Mouse (Mus musculus) CH12.LX (cell line): ENCODE measurements around the gene A830018L16Rik. TPM values are rescaled to one million over a fixed set of nuclear protein-coding genes. Genes with fewer than 3 reads are reported as not detected.

Experiments used
- DNase-seq: peaks from one replicate; pipeline ENCODE4 v3.0.0-alpha.2; 2013; ENCODE audit errors: extremely low read depth
- H3K27ac ChIP-seq: 2 replicates; pipeline ENCODE4 v1.5.1; 2012; ENCODE audit warnings: low read depth, mild to moderate bottlenecking, control low read depth, moderate library complexity; ENCODE audit not compliant: insufficient read depth
- H3K27me3 ChIP-seq: replicated peaks from 2 replicates; pipeline ENCODE3; 2012; ENCODE audit warnings: inconsistent platforms
- H3K36me3 ChIP-seq, 2 experiments: replicated peaks in 1 of 2; 2 replicates each; pipeline versions ENCODE3 to v1.6.1; 2012; ENCODE audit warnings: inconsistent platforms in 1 of 2, low read length in 1 of 2, mild to moderate bottlenecking in 1 of 2, mixed read lengths in 1 of 2, moderate library complexity in 1 of 2; ENCODE audit not compliant: control insufficient read depth in 1 of 2, insufficient read depth in 1 of 2
- H3K4me1 ChIP-seq, 2 experiments: 2 replicates each; pipeline ENCODE4 v1.6.1; 2012; ENCODE audit warnings: inconsistent platforms in 1 of 2, moderate library complexity in 1 of 2; ENCODE audit not compliant: insufficient read depth in 2 of 2, control insufficient read depth in 1 of 2
- H3K4me2 ChIP-seq: 2 replicates; pipeline ENCODE4 v1.6.1; 2012; ENCODE audit warnings: low read depth, mild to moderate bottlenecking, control low read depth; ENCODE audit not compliant: poor library complexity, insufficient read depth, severe bottlenecking
- H3K4me3 ChIP-seq, 3 experiments: fragments of 150-350 bp in 1 of 3; sonication (generic) in 1 of 3; replicated peaks in 1 of 3; 2 replicates each; pipeline versions ENCODE3 to v1.5.1; 2011 to 2012; ENCODE audit warnings: low read depth in 2 of 3, low read length in 2 of 3, mild to moderate bottlenecking in 2 of 3, moderate library complexity in 2 of 3, control low read depth in 1 of 3, improper control_type of control experiment in 1 of 3, inconsistent platforms in 1 of 3, mixed read lengths in 1 of 3; ENCODE audit not compliant: poor library complexity in 1 of 3
- H3K79me2 ChIP-seq: replicated peaks from 2 replicates; pipeline ENCODE4 v1.6.1; 2012; ENCODE audit warnings: mild to moderate bottlenecking, moderate library complexity; ENCODE audit not compliant: control insufficient read depth, poor library complexity, insufficient read depth, severe bottlenecking; ENCODE audit errors: extremely low read depth
- H3K9ac ChIP-seq: 2 replicates; pipeline ENCODE4 v1.6.1; 2012; ENCODE audit warnings: low read depth, mild to moderate bottlenecking, control low read depth, moderate library complexity; ENCODE audit not compliant: insufficient read depth
- H3K9me3 ChIP-seq: replicated peaks from 2 replicates; pipeline ENCODE3; 2012; ENCODE audit warnings: low read length, inconsistent platforms, mixed read lengths
- BHLHE40 ChIP-seq: IDR thresholded peaks from 2 replicates; pipeline ENCODE4 v1.6.1; 2011; ENCODE audit warnings: mild to moderate bottlenecking, low read depth, low read length, improper control_type of control experiment
- CHD2 ChIP-seq: IDR thresholded peaks from 2 replicates; pipeline ENCODE4 v1.6.1; 2011; ENCODE audit warnings: low read length, improper control_type of control experiment
- CTCF ChIP-seq, 2 experiments: IDR thresholded peaks in 1 of 2; conservative IDR thresholded peaks in 1 of 2; 2 replicates each; pipeline ENCODE4 v1.5.1; 2011 to 2012; ENCODE audit warnings: low read depth in 2 of 2, low read length in 2 of 2, improper control_type of control experiment in 1 of 2, inconsistent platforms in 1 of 2, mild to moderate bottlenecking in 1 of 2, moderate library complexity in 1 of 2
- E2F4 ChIP-seq: IDR thresholded peaks from 2 replicates; pipeline ENCODE4 v1.6.1; 2011; ENCODE audit warnings: low read depth, low read length, improper control_type of control experiment; ENCODE audit not compliant: insufficient replicate concordance
- EP300 ChIP-seq: IDR thresholded peaks from 2 replicates; pipeline ENCODE4 v1.6.1; 2011; ENCODE audit warnings: low read length, improper control_type of control experiment
- ETS1 ChIP-seq: conservative IDR thresholded peaks from 2 replicates; pipeline ENCODE4 v1.6.1; 2012; ENCODE audit warnings: low read depth, mild to moderate bottlenecking, inconsistent platforms, low read length, improper control_type of control experiment, moderate library complexity
- GABPA ChIP-seq: IDR thresholded peaks from 2 replicates; pipeline ENCODE4 v1.6.1; 2012; ENCODE audit warnings: low read depth, low read length, improper control_type of control experiment, inconsistent platforms; ENCODE audit not compliant: insufficient replicate concordance
- IRF4 ChIP-seq: IDR thresholded peaks from 2 replicates; pipeline ENCODE4 v1.6.1; 2014; ENCODE audit warnings: low read depth, mild to moderate bottlenecking, inconsistent platforms, low read length, improper control_type of control experiment
- MAX ChIP-seq: IDR thresholded peaks from 2 replicates; pipeline ENCODE4 v1.6.1; 2011; ENCODE audit warnings: low read length, improper control_type of control experiment
- MAZ ChIP-seq: IDR thresholded peaks from 2 replicates; pipeline ENCODE4 v1.6.1; 2012; ENCODE audit warnings: low read depth, mild to moderate bottlenecking, inconsistent platforms, low read length, improper control_type of control experiment, moderate library complexity
- MEF2A ChIP-seq: IDR thresholded peaks from 2 replicates; pipeline ENCODE4 v1.6.1; 2014; ENCODE audit warnings: low read depth, mild to moderate bottlenecking, inconsistent platforms, low read length, improper control_type of control experiment, borderline replicate concordance
- MXI1 ChIP-seq: IDR thresholded peaks from 2 replicates; pipeline ENCODE4 v1.6.1; 2011; ENCODE audit warnings: mild to moderate bottlenecking, low read depth, low read length, improper control_type of control experiment
- MYC ChIP-seq: IDR thresholded peaks from 2 replicates; pipeline ENCODE4 v1.6.1; 2011; ENCODE audit warnings: low read depth, mild to moderate bottlenecking, improper control_type of control experiment, low read length
- NRF1 ChIP-seq: IDR thresholded peaks from 2 replicates; pipeline ENCODE4 v1.6.1; 2014; ENCODE audit warnings: low read depth, mild to moderate bottlenecking, inconsistent platforms, low read length, improper control_type of control experiment, moderate library complexity
- PAX5 ChIP-seq: IDR thresholded peaks from 2 replicates; pipeline ENCODE4 v1.6.1; 2012; ENCODE audit warnings: low read length, inconsistent platforms, mixed read lengths
- POLR2A ChIP-seq: IDR thresholded peaks from 2 replicates; pipeline ENCODE4 v1.6.1; 2011; ENCODE audit warnings: low read depth, mild to moderate bottlenecking, improper control_type of control experiment, low read length
- POLR2AphosphoS2 ChIP-seq: IDR thresholded peaks from 2 replicates; pipeline ENCODE4 v1.6.1; 2011; ENCODE audit warnings: low read depth, low read length, improper control_type of control experiment
- RAD21 ChIP-seq: IDR thresholded peaks from 2 replicates; pipeline ENCODE4 v1.6.1; 2011; ENCODE audit warnings: low read depth, mild to moderate bottlenecking, low read length, improper control_type of control experiment, moderate library complexity
- SIN3A ChIP-seq: IDR thresholded peaks from 2 replicates; pipeline ENCODE4 v1.6.1; 2012; ENCODE audit warnings: low read length, improper control_type of control experiment, inconsistent platforms
- SMC3 ChIP-seq: IDR thresholded peaks from 2 replicates; pipeline ENCODE4 v1.6.1; 2011; ENCODE audit warnings: low read depth, low read length, improper control_type of control experiment
- UBTF ChIP-seq: IDR thresholded peaks from 2 replicates; pipeline ENCODE4 v1.6.1; 2012; ENCODE audit warnings: low read depth, mild to moderate bottlenecking, inconsistent platforms, low read length, improper control_type of control experiment, moderate library complexity
- USF1 ChIP-seq: IDR thresholded peaks from 2 replicates; pipeline ENCODE4 v1.6.1; 2014; ENCODE audit warnings: low read depth, mild to moderate bottlenecking, inconsistent platforms, low read length, improper control_type of control experiment
- USF2 ChIP-seq: conservative IDR thresholded peaks from 2 replicates; pipeline ENCODE4 v1.6.1; 2011; ENCODE audit warnings: low read depth, low read length, improper control_type of control experiment
- ZKSCAN1 ChIP-seq: IDR thresholded peaks from 2 replicates; pipeline ENCODE4 v1.6.1; 2012; ENCODE audit warnings: low read depth, inconsistent platforms, low read length, improper control_type of control experiment, borderline replicate concordance
- ZMIZ1 ChIP-seq: IDR thresholded peaks from 2 replicates; pipeline ENCODE4 v1.6.1; 2012; ENCODE audit warnings: low read depth, mild to moderate bottlenecking, inconsistent platforms, low read length, improper control_type of control experiment
- dilution Hi-C: fragments of 300-500 bp; cut with MboI; formaldehyde crosslinking; loops from 2 replicates; pipeline ENCODE4 v1.14.3; 2020; ENCODE audit warnings: low sequenced_read_pairs; ENCODE audit not compliant: extremely low pct_unique_long_range_greater_than_20kb, extremely low pct_ligation_motif_present
- in situ Hi-C: fragments of 300-500 bp; cut with MboI; formaldehyde crosslinking; loops from 3 replicates; pipeline ENCODE4 v1.14.3; 2019; ENCODE audit warnings: low sequenced_read_pairs, low pct_ligation_motif_present, low pct_unique_long_range_greater_than_20kb, mixed read lengths
- polyA plus RNA-seq: library from polyadenylated mRNA; unstranded; fragments of >175 nt; gene quantifications from 2 replicates; pipeline ENCODE4 v1.2.1, GENCODE M21; 2012; ENCODE audit warnings: low read depth; ENCODE audit not compliant: insufficient read length
- total RNA-seq, 2 experiments: library from RNA; depleted of rRNA; stranded (reverse); fragments of 300-350 nt in 1 of 2; fragments of >200 nt in 1 of 2; gene quantifications; 2 replicates each; pipeline ENCODE4 v1.2.3; 2012 to 2014

Gene A830018L16Rik
- total and polyA plus RNA-seq, 3 experiments: not detected

GRCm38 (mm10) chr1:12000557-12000956 is 586.7 kb downstream of the A830018L16Rik start:
- H3K9ac ChIP-seq: no peak overlapping the region
- no peaks in the 10 kb centered on the region for H3K4me1 ChIP-seq
- H3K27me3 ChIP-seq: no peaks in the 10 kb centered on the region
- H3K79me2 ChIP-seq: no peaks in the 10 kb centered on the region
- H3K4me2 ChIP-seq: no peak overlapping the region
- no peak overlapping the region for H3K4me3 ChIP-seq
- in situ Hi-C loops: no loop called here
- H3K27ac ChIP-seq: no peak overlapping the region
- H3K9me3 ChIP-seq: no peaks in the 10 kb centered on the region
- no peak for DNase-seq
- TF ChIP-seq POLR2A (no peak), USF2 (no peak), USF1 (no peak), E2F4 (no peak), MAX (no peak), SMC3 (no peak), SIN3A (no peak), BHLHE40 (no peak), MEF2A (no peak), ETS1 (no peak), IRF4 (no peak)
- H3K36me3 ChIP-seq: no peaks in the 10 kb centered on the region
- dilution Hi-C loops: no loop called here

GRCm38 (mm10) chr1:12008789-12009550 is 595.1 kb downstream of the A830018L16Rik start:
- Histone ChIP-seq H3K4me3 (no peak overlapping the region), H3K36me3 (no peaks in the 10 kb centered on the region)
- in situ Hi-C loops: no loop called here
- TF ChIP-seq CHD2: no peak
- no peak for TF ChIP-seq CTCF (conservative IDR thresholded peaks at IDR 0.05 in 1 of 2, IDR thresholded peaks at IDR 0.05 in 1 of 2; ENCODE audit: low read depth in 2 of 2, low read length in 2 of 2)
- no peak for TF ChIP-seq POLR2AphosphoS2
- no peak for TF ChIP-seq E2F4
- TF ChIP-seq BHLHE40: no peak
- TF ChIP-seq, all 38 proteins: peak for 0
- Histone ChIP-seq H3K27ac (no peak overlapping the region), H3K4me1 (no peaks in the 10 kb centered on the region), H3K4me2 (no peak overlapping the region), H3K9ac (no peak overlapping the region), H3K27me3 (no peaks in the 10 kb centered on the region), H3K79me2 (no peaks in the 10 kb centered on the region), H3K9me3 (no peaks in the 10 kb centered on the region)
- no peak for DNase-seq
- dilution Hi-C loops: no loop called here

- Histone ChIP-seq H3K9me3 (no peaks in the 10 kb centered on the region), H3K4me2 (no peak overlapping the region), H3K79me2 (no peaks in the 10 kb centered on the region), H3K27ac (no peak overlapping the region), H3K4me3 (no peak overlapping the region), H3K9ac (no peak overlapping the region), H3K4me1 (no peaks in the 10 kb centered on the region), H3K36me3 (no peaks in the 10 kb centered on the region)
- in situ Hi-C loops: no loop called here
- no peak for DNase-seq
- dilution Hi-C loops: no loop called here
- TF ChIP-seq USF1 (no peak), EP300 (no peak), ETS1 (no peak), NRF1 (no peak), CHD2 (no peak), BHLHE40 (no peak), UBTF (no peak), POLR2AphosphoS2 (no peak), GABPA (no peak), MXI1 (no peak), MAZ (no peak), PAX5 (no peak), ZMIZ1 (no peak), RAD21 (no peak), MAX (no peak), USF2 (no peak), ZKSCAN1 (no peak), MYC (no peak)
- TF ChIP-seq, all 38 proteins: peak for 0
- H3K27me3 ChIP-seq: no peaks in the 10 kb centered on the region
These were observed 595.6 kb downstream of the A830018L16Rik start for GRCm38 (mm10) chr1:12009551-12009846.
